Mouse (Mus musculus) thymus, postnatal 4 days (tissue): ENCODE measurements around the gene Scgb2b19.
"Not testable (repeated sequence)": the region's sequence is repeated elsewhere in the genome, so short reads cannot be mapped to it uniquely, and the experiment has no call there.

Experiments used
- DNase-seq: peaks from one replicate; pipeline ENCODE4 v3.0.0; 2021

The Scgb2b19 gene

DNA sequence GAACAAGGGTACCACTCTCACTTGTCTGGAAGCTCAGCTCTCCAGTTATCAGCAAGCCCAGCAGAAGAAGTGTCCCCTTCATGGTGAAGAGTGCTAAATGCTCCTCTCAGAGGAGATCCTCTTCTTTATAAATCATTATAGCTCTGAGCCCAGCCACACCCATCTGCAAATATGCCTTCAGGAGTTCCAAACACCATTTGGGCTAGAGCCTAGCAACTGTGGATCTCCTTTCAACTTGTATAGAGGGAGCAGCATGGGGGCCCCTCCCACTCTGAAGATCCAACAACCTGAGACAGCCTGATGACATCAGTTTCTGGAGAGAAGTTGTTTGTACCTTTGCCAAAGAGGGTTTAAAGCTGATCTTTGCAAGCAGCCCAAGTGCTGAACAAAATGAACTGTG, at the start of gene Scgb2b19:
Scgb2b19 (minus strand) TSS at position 101 of the 400 bp plus-strand sequence.
- DNase-seq, result not testable (repeated sequence)

DNA sequence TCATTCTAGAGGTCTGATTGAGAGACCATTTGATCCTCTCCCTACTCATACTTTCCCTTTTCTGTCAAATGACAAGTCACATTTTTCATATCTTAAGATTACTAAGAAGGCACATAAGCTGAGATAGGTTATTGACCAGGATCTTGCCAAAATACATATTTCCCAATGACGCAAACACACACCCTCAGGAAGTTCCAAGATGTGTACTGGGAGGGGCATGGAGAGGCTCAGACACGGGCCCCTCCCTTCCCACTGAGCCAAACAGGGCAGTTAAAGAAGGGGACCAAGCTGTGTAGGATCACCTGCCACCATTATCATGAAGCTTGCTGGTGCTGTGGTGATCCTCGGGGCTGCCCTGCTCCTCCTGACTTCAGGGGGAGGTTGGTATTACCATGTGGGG, 6.9 kb upstream of the Scgb2b19 start, which contains the start of gene Scgb1b19:
Scgb1b19 (plus strand) TSS at position 301 of the 400 bp plus-strand sequence.
- DNase-seq, result not testable (repeated sequence)
